Mouse (Mus musculus) C2C12 (cell line): Measurements from ENCODE around the gene Anxa10.

Experiments
- CEBPB ChIP-seq: IDR thresholded peaks from one replicate; pipeline ENCODE4 v1.6.1; 2011; ENCODE audit warnings: low read depth, mild to moderate bottlenecking, control low read depth, moderate library complexity
- CTCF ChIP-seq: IDR thresholded peaks from one replicate; pipeline ENCODE4 v1.5.1; 2011; ENCODE audit not compliant: control insufficient read depth, insufficient read depth, insufficient read length
- MYOD1 ChIP-seq: IDR thresholded peaks from one replicate; pipeline ENCODE4 v1.6.1; 2011; ENCODE audit warnings: low read depth; ENCODE audit not compliant: control insufficient read depth, insufficient read length

GRCm38 (mm10) chr8:62034351-62034750 is 88.6 kb downstream of the Anxa10 start:
- TF ChIP-seq CTCF (no peak), CEBPB (no peak), MYOD1 (no peak)
